Mouse (Mus musculus): ENCODE measurements around the gene Kctd6. TPM values are rescaled to one million over a fixed set of nuclear protein-coding genes. Genes with fewer than 3 reads are reported as not detected.

Gene Kctd6
- total and polyA plus RNA-seq, 3 experiments, result 2.9 to 4.2 (median 3.8) TPM

DNA sequence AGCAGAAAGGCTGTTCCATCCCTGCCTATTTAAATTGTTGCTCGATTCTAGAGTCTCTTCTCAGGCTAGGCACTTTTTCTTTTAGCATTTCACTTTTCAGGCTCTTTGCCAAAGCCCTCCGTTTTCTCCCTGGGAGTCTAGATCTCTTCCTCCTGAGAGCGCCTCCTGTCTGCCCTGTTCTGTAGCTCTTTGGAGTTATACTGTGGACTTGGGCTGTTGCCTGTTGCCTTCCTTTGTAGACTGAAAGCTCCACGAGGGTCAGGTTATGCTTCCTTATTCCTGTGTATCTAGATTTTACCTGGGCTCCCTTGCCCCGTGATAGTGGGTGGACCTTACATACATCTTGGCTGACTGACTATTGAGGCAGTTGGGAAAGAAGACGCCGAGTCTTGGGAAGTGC, 4.3 kb downstream of the Kctd6 start:
- no peak for TF ChIP-seq UBTF (IDR thresholded peaks at IDR 0.05; ENCODE audit: low read depth, low read length)
- TF ChIP-seq ZKSCAN1 (IDR thresholded peaks at IDR 0.05; ENCODE audit: borderline replicate concordance, low read depth, low read length), result no peak
- TF ChIP-seq ZMIZ1 (IDR thresholded peaks at IDR 0.05; ENCODE audit: low read depth, low read length), result no peak
- no peak for TF ChIP-seq POLR2AphosphoS2 (IDR thresholded peaks at IDR 0.05; ENCODE audit: low read depth, low read length)
- no peak for TF ChIP-seq USF1 (IDR thresholded peaks at IDR 0.05; ENCODE audit: low read depth, low read length)
- no peak for TF ChIP-seq ETS1 (conservative IDR thresholded peaks at IDR 0.05; ENCODE audit: low read depth, low read length)
- no peak for TF ChIP-seq E2F4 (IDR thresholded peaks at IDR 0.05; ENCODE audit: insufficient replicate concordance, low read depth, low read length)
- no peak for TF ChIP-seq TCF12 (IDR thresholded peaks at IDR 0.05; ENCODE audit: low read depth, low read length)
- no peak for DNase-seq (ENCODE audit: extremely low read depth)
- dilution Hi-C loops (cut with MboI; ENCODE audit: extremely low pct_ligation_motif_present, extremely low pct_unique_long_range_greater_than_20kb, low sequenced_read_pairs) (no loop called here), in situ Hi-C loops (cut with MboI; ENCODE audit: low pct_ligation_motif_present, low pct_unique_long_range_greater_than_20kb, low sequenced_read_pairs) (no loop called here)
- no peaks in the 10 kb centered on the region for H3K9me3 ChIP-seq (replicated peaks; ENCODE audit: low read length)
- no peaks in the 10 kb centered on the region for H3K79me2 ChIP-seq (replicated peaks; ENCODE audit: control insufficient read depth, extremely low read depth, insufficient read depth, poor library complexity, severe bottlenecking)
- peaks cover 7% of the 10 kb centered on the region for H3K27me3 ChIP-seq (replicated peaks)
- H3K9ac ChIP-seq (ENCODE audit: insufficient read depth, low read depth), result no peak overlapping the region
- H3K27ac ChIP-seq (ENCODE audit: insufficient read depth, low read depth), result no peak overlapping the region
- peaks cover 4 to 21% of the 10 kb centered on the region in 2 experiments for H3K4me1 ChIP-seq (ENCODE audit: control insufficient read depth in 1 of 2, insufficient read depth in 2 of 2)
- H3K4me3 ChIP-seq (replicated peaks in 1 of 3; ENCODE audit: low read depth in 2 of 3, low read length in 2 of 3, poor library complexity in 1 of 3), result no peak overlapping the region
- peak overlapping the region; percentile 85 for H3K4me2 ChIP-seq (ENCODE audit: insufficient read depth, low read depth, poor library complexity, severe bottlenecking)
- peaks cover 0 to 4% of the 10 kb centered on the region in 2 experiments for H3K36me3 ChIP-seq (replicated peaks in 1 of 2; ENCODE audit: control insufficient read depth in 1 of 2, insufficient read depth in 1 of 2, low read length in 1 of 2)

DNA sequence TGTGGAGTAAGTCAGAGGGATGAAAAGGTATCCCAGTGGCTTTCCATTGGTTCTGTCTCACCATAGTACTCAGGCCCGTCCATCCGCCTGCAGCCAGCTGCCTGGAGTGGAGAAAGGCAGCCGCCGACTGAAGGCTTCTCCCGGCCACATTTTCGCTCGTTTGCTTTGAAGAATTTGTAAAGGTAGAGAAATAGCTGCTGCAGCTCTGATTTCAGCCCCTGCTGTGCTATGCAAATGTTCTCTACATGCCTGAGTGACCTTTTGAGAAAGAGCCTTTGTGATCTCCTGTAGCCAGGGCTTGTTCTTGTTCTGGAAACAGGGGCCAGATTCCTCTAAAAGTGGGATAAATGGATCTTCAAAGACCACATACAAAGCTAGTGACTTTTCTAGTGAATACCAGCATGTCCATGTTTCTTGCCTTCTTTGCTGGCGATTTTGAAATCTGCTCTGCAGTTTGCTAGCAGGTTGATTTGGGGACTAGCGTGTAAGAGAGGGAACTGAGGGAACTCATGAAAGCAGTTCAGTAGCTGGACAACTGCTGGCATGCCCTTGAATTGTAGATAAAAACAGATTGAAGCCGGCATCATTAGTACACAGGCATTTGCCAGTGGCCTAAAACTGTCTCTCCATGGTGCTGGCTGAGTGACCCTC, 4.9 kb downstream of the Kctd6 start:
- H3K27ac ChIP-seq (ENCODE audit: insufficient read depth, low read depth), result no peak overlapping the region
- H3K9ac ChIP-seq (ENCODE audit: insufficient read depth, low read depth), result 0 out of 2 replicates have a peak overlapping the region, but pooled peaks have one; percentile 3
- peak overlapping the region; percentile 85 for H3K4me2 ChIP-seq (ENCODE audit: insufficient read depth, low read depth, poor library complexity, severe bottlenecking)
- H3K79me2 ChIP-seq (replicated peaks; ENCODE audit: control insufficient read depth, extremely low read depth, insufficient read depth, poor library complexity, severe bottlenecking), result no peaks in the 10 kb centered on the region
- H3K4me1 ChIP-seq (ENCODE audit: control insufficient read depth in 1 of 2, insufficient read depth in 2 of 2), result peaks cover 4 to 26% of the 10 kb centered on the region in 2 experiments
- no peak for TF ChIP-seq RCOR1 (conservative IDR thresholded peaks at IDR 0.05; ENCODE audit: low read depth, low read length)
- TF ChIP-seq EP300 (IDR thresholded peaks at IDR 0.05; ENCODE audit: low read length), result peak; percentile 40; the same call in 1 of the 2 replicates
- H3K27me3 ChIP-seq (replicated peaks), result peaks cover 7% of the 10 kb centered on the region
- in situ Hi-C loops (cut with MboI; ENCODE audit: low pct_ligation_motif_present, low pct_unique_long_range_greater_than_20kb, low sequenced_read_pairs), result no loop called here
- no peaks in the 10 kb centered on the region for H3K9me3 ChIP-seq (replicated peaks; ENCODE audit: low read length)
- peak; percentile 49 for DNase-seq (ENCODE audit: extremely low read depth)
- dilution Hi-C loops (cut with MboI; ENCODE audit: extremely low pct_ligation_motif_present, extremely low pct_unique_long_range_greater_than_20kb, low sequenced_read_pairs), result no loop called here
- peaks cover 0 to 4% of the 10 kb centered on the region in 2 experiments for H3K36me3 ChIP-seq (replicated peaks in 1 of 2; ENCODE audit: control insufficient read depth in 1 of 2, insufficient read depth in 1 of 2, low read length in 1 of 2)
- no peak overlapping the region for H3K4me3 ChIP-seq (replicated peaks in 1 of 3; ENCODE audit: low read depth in 2 of 3, low read length in 2 of 3, poor library complexity in 1 of 3)

DNA sequence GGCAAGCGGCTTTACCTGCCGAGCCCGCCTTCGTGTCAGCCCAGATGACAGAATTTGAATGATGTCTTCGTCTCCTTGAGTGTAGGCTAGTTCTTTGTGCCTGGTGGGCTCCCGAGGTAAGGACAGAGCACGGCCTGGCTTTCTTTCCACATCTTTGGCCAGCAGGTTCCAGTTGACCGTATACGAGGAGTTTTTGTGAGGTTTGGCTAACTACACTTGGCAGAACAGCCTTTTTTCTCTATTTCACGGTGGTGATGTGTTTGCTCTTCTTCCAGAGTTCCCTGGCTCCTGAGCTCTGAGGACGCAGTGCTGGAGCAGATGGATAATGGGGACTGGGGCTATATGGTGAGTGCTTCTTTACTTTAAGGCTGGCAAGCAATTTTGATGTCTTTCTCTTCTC, 5.9 kb downstream of the Kctd6 start:
- Histone ChIP-seq H3K4me2 (ENCODE audit: insufficient read depth, low read depth, poor library complexity, severe bottlenecking) (no peak overlapping the region), H3K4me1 (ENCODE audit: control insufficient read depth in 1 of 2, insufficient read depth in 2 of 2) (peaks cover 4 to 24% of the 10 kb centered on the region in 2 experiments), H3K9ac (ENCODE audit: insufficient read depth, low read depth) (no peak overlapping the region), H3K27me3 (replicated peaks) (peaks cover 4% of the 10 kb centered on the region), H3K79me2 (replicated peaks; ENCODE audit: control insufficient read depth, extremely low read depth, insufficient read depth, poor library complexity, severe bottlenecking) (no peaks in the 10 kb centered on the region), H3K9me3 (replicated peaks; ENCODE audit: low read length) (no peaks in the 10 kb centered on the region), H3K27ac (ENCODE audit: insufficient read depth, low read depth) (no peak overlapping the region), H3K36me3 (replicated peaks in 1 of 2; ENCODE audit: control insufficient read depth in 1 of 2, insufficient read depth in 1 of 2, low read length in 1 of 2) (peaks cover 0 to 4% of the 10 kb centered on the region in 2 experiments), H3K4me3 (replicated peaks in 1 of 3; ENCODE audit: low read depth in 2 of 3, low read length in 2 of 3, poor library complexity in 1 of 3) (no peak overlapping the region)
- dilution Hi-C loops (cut with MboI; ENCODE audit: extremely low pct_ligation_motif_present, extremely low pct_unique_long_range_greater_than_20kb, low sequenced_read_pairs), result no loop called here
- DNase-seq (ENCODE audit: extremely low read depth), result no peak
- TF ChIP-seq SMC3 (IDR thresholded peaks at IDR 0.05; ENCODE audit: low read depth, low read length), result no peak
- no peak for TF ChIP-seq ZKSCAN1 (IDR thresholded peaks at IDR 0.05; ENCODE audit: borderline replicate concordance, low read depth, low read length)
- no peak for TF ChIP-seq ETS1 (conservative IDR thresholded peaks at IDR 0.05; ENCODE audit: low read depth, low read length)
- TF ChIP-seq ZMIZ1 (IDR thresholded peaks at IDR 0.05; ENCODE audit: low read depth, low read length), result no peak
- TF ChIP-seq ZC3H11A (IDR thresholded peaks at IDR 0.05; ENCODE audit: low read depth, low read length), result no peak
- TF ChIP-seq USF1 (IDR thresholded peaks at IDR 0.05; ENCODE audit: low read depth, low read length), result no peak
- TF ChIP-seq GABPA (IDR thresholded peaks at IDR 0.05; ENCODE audit: insufficient replicate concordance, low read depth, low read length), result no peak
- no peak for TF ChIP-seq ZNF384 (IDR thresholded peaks at IDR 0.05; ENCODE audit: low read depth, low read length)
- no peak for TF ChIP-seq CTCF (conservative IDR thresholded peaks at IDR 0.05 in 1 of 2, IDR thresholded peaks at IDR 0.05 in 1 of 2; ENCODE audit: low read depth in 2 of 2, low read length in 2 of 2)
- no peak for TF ChIP-seq EP300 (IDR thresholded peaks at IDR 0.05; ENCODE audit: low read length)
- no peak for TF ChIP-seq USF2 (conservative IDR thresholded peaks at IDR 0.05; ENCODE audit: low read depth, low read length)
- TF ChIP-seq MEF2A (IDR thresholded peaks at IDR 0.05; ENCODE audit: borderline replicate concordance, low read depth, low read length), result no peak
- no peak for TF ChIP-seq RCOR1 (conservative IDR thresholded peaks at IDR 0.05; ENCODE audit: low read depth, low read length)
- no peak for TF ChIP-seq TCF12 (IDR thresholded peaks at IDR 0.05; ENCODE audit: low read depth, low read length)
- TF ChIP-seq CHD1 (IDR thresholded peaks at IDR 0.05; ENCODE audit: low read depth, low read length), result no peak
- TF ChIP-seq E2F4 (IDR thresholded peaks at IDR 0.05; ENCODE audit: insufficient replicate concordance, low read depth, low read length), result no peak
- TF ChIP-seq TBP (conservative IDR thresholded peaks at IDR 0.05; ENCODE audit: low read depth, low read length), result no peak
- in situ Hi-C loops (cut with MboI; ENCODE audit: low pct_ligation_motif_present, low pct_unique_long_range_greater_than_20kb, low sequenced_read_pairs), result no loop called here
